Mouse (Mus musculus) liver, embryonic 16.5 days (tissue): ENCODE measurements around the gene Mfap3l. TPM values are rescaled to one million over a fixed set of nuclear protein-coding genes. Genes with fewer than 3 reads are reported as not detected.

ENCODE experiments used
- ATAC-seq: fragments of 200-750 bp; cut with Nextera tagmentation; 2 replicates; pipeline ENCODE4 v1.8.0; 2017; ENCODE audit warnings: low read depth, mild to moderate bottlenecking, moderate number of reproducible peaks, moderate library complexity
- H3K27ac ChIP-seq: fragments of 300-500 bp; sonication (generic); 2 replicates; pipeline ENCODE4 v1.5.1; 2014; ENCODE audit warnings: mild to moderate bottlenecking, low read length
- H3K27me3 ChIP-seq: fragments of 300-500 bp; sonication (generic); 2 replicates; pipeline ENCODE4 v1.6.1; 2014; ENCODE audit warnings: low read depth, low read length, mixed read lengths; ENCODE audit not compliant: control insufficient read depth, insufficient read depth
- H3K36me3 ChIP-seq: fragments of 300-500 bp; sonication (generic); 2 replicates; pipeline ENCODE4 v1.6.1; 2014; ENCODE audit warnings: mild to moderate bottlenecking; ENCODE audit not compliant: control insufficient read depth, insufficient read depth
- H3K4me1 ChIP-seq: fragments of 300-500 bp; sonication (generic); 2 replicates; pipeline ENCODE4 v1.6.1; 2014; ENCODE audit warnings: low read depth, low read length, mixed read lengths; ENCODE audit not compliant: control insufficient read depth
- H3K4me2 ChIP-seq: fragments of 300-500 bp; sonication (generic); 2 replicates; pipeline ENCODE4 v1.6.1; 2014; ENCODE audit warnings: low read depth, low read length, mixed read lengths
- H3K4me3 ChIP-seq: fragments of 300-500 bp; sonication (generic); 2 replicates; pipeline ENCODE4 v1.5.1; 2014; ENCODE audit warnings: low read depth, mild to moderate bottlenecking, low read length
- H3K9ac ChIP-seq: fragments of 300-500 bp; sonication (generic); 2 replicates; pipeline ENCODE4 v1.6.1; 2014; ENCODE audit warnings: low read depth, low read length
- H3K9me3 ChIP-seq: fragments of 300-500 bp; sonication (generic); replicated peaks from 2 replicates; pipeline ENCODE4 v1.6.1; 2016; ENCODE audit warnings: low read length; ENCODE audit not compliant: control insufficient read depth
- WGBS: fragments of 180-500 bp; shearing (Covaris S2); extraction: QIAGEN DNeasy Blood & Tissue Kit; methylation state at CpG from one replicate; pipeline ENCODE4 v1.1.7; 2014; ENCODE audit not compliant: insufficient replicate concordance; 5-methylcytosine and 5-hydroxymethylcytosine counted together
- polyA plus RNA-seq: library from polyadenylated mRNA; unstranded; fragments of >200 nt; fragmentation: Nextera tagmentation; extraction: Ambion mirVana; gene quantifications from 2 replicates; pipeline ENCODE4 v1.2.1, GENCODE M21; 2015

The Mfap3l gene
- polyA plus RNA-seq, 1 experiment from 2014 or later, result 0.38 TPM

GRCm38 (mm10) chr8:60624722-60625121, 7.9 kb upstream of the Mfap3l start:
- Histone ChIP-seq H3K9me3 (no peaks in the 10 kb centered on the region), H3K36me3 (no peaks in the 10 kb centered on the region), H3K9ac (no peak overlapping the region), H3K4me2 (no peak overlapping the region), H3K4me3 (no peak overlapping the region), H3K27ac (no peak overlapping the region), H3K27me3 (peaks cover 5% of the 10 kb centered on the region), H3K4me1 (no peaks in the 10 kb centered on the region)
- no peak for ATAC-seq
- 60% methylated on average over 7 of the region's 7 CpGs for WGBS

- 53% methylated on average over 3 of the region's 3 CpGs for WGBS
- Histone ChIP-seq H3K9me3 (no peaks in the 10 kb centered on the region), H3K4me2 (no peak overlapping the region), H3K36me3 (no peaks in the 10 kb centered on the region), H3K27me3 (peaks cover 33% of the 10 kb centered on the region), H3K4me1 (peaks cover 4% of the 10 kb centered on the region; the same call in 1 of the 2 replicates), H3K9ac (no peak overlapping the region), H3K4me3 (no peak overlapping the region), H3K27ac (no peak overlapping the region)
- no peak for ATAC-seq
Measured at GRCm38 (mm10) chr8:60627937-60628336, 4.7 kb upstream of the Mfap3l start.

DNA sequence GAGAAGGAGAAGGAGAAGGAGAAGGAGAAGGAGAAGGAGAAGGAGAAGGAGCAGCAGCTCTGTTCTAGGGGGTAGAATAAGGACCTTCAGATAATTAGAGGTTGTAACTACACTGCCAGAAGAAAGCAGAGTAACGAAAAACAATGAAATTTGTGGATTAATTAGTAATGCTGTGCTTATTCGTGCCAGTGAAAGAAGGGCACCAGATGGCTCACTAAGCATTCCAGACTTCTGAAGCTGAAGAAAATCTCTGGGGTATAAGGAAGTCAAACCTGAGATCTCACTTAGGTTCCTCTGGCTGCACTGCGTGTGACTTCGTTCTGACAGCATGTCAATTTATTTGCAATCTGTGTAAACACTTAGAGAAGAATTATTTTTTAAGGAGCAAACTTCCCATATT, 3.6 kb upstream of the Mfap3l start:
- Histone ChIP-seq H3K4me2 (no peak overlapping the region), H3K36me3 (no peaks in the 10 kb centered on the region), H3K27ac (no peak overlapping the region), H3K9ac (no peak overlapping the region), H3K27me3 (peaks cover 40% of the 10 kb centered on the region), H3K9me3 (no peaks in the 10 kb centered on the region), H3K4me3 (no peak overlapping the region), H3K4me1 (peaks cover 4% of the 10 kb centered on the region; the same call in 1 of the 2 replicates)
- 51% methylated on average over 4 of the region's 4 CpGs for WGBS
- no peak for ATAC-seq

DNA sequence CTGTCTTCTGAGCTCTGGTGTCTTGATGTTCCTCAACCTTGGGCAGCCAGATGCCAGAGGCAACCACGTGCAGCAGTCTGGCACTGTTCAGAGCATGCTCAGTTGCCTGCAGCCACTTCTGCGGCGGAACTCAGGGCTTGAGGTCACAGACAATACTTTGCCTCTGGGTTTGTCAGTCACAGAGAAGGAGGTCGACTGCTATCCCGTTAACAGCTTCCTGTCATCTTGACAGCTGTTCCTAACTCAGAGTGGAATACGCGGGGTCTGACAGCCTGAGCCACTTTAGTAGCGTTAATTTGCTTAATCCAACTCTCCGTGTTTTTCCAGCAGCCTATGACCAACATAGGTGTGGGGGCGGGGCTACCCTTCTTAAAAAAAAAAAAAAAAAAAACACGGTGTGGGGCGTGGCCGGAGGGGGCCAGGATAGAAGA, 1.1 kb upstream of the Mfap3l start:
- peak overlapping the region; percentile 32; the same call in 1 of the 2 replicates for H3K4me2 ChIP-seq
- peaks cover 4% of the 10 kb centered on the region; the same call in 1 of the 2 replicates for H3K4me1 ChIP-seq
- H3K4me3 ChIP-seq, result 0 out of 2 replicates have a peak overlapping the region, but pooled peaks have one; percentile 4
- no peak overlapping the region for H3K27ac ChIP-seq
- H3K9ac ChIP-seq, result no peak overlapping the region
- no peaks in the 10 kb centered on the region for H3K9me3 ChIP-seq
- peaks cover 42% of the 10 kb centered on the region for H3K27me3 ChIP-seq
- H3K36me3 ChIP-seq, result no peaks in the 10 kb centered on the region
- WGBS, result under 1% methylated on average over 13 of the region's 13 CpGs
- ATAC-seq, result no peak

DNA sequence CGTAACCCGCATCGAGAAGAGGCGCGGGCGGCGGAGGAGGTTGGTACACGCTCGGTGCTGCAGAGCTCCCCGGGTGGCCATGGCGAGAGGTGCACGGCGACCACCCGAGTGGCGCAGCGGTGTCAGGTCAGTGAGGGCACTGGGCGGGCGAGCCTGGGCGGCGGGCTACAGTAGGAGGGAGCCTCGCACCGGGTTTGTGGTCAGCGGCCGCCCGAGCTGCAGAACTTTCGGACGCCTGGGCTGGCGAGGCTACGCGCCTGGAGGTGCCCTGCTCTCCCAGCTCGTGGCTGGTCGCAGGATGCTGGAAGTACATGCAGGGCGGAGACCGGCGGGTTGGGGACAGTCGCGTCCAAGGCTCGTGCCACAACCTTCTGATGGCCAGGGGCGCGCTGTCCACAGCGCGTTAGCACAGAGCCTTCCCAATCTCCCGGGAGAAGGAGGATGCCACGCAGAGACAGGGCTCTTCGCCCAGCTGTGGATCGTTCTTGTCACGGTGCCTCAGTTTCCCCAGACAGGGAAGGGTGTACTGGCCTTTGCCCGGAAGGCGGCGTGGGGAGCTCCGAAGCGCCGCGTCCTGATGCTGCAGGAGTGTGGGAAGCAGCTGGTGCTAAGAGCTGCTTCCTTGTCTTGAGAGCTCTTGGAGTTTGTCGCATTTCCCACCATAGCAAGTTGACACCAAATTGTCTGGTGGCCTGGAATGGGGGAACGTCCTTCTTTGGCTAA, 467 bp downstream of the Mfap3l start:
- H3K36me3 ChIP-seq, result no peaks in the 10 kb centered on the region
- under 1% methylated on average over 56 of the region's 56 CpGs for whole genome bisulfite sequencing
- peak; percentile 28 for ATAC-seq
- H3K9ac ChIP-seq, result no peak overlapping the region; the same call in 1 of the 2 replicates
- peak overlapping the region; percentile 82 for H3K4me2 ChIP-seq
- peaks cover 4% of the 10 kb centered on the region; the same call in 1 of the 2 replicates for H3K4me1 ChIP-seq
- H3K27me3 ChIP-seq, result peaks cover 42% of the 10 kb centered on the region
- no peak overlapping the region for H3K27ac ChIP-seq
- no peaks in the 10 kb centered on the region for H3K9me3 ChIP-seq
- H3K4me3 ChIP-seq, result peak overlapping the region; percentile 59

GRCm38 (mm10) chr8:60634921-60635320, 2.3 kb downstream of the Mfap3l start:
- Histone ChIP-seq H3K4me3 (no peak overlapping the region), H3K27ac (no peak overlapping the region), H3K36me3 (no peaks in the 10 kb centered on the region), H3K9me3 (no peaks in the 10 kb centered on the region), H3K9ac (no peak overlapping the region), H3K4me1 (peaks cover 4% of the 10 kb centered on the region; the same call in 1 of the 2 replicates), H3K4me2 (no peak overlapping the region), H3K27me3 (peaks cover 36% of the 10 kb centered on the region)
- ATAC-seq, result no peak
- 49% methylated on average over 2 of the region's 2 CpGs for WGBS

DNA sequence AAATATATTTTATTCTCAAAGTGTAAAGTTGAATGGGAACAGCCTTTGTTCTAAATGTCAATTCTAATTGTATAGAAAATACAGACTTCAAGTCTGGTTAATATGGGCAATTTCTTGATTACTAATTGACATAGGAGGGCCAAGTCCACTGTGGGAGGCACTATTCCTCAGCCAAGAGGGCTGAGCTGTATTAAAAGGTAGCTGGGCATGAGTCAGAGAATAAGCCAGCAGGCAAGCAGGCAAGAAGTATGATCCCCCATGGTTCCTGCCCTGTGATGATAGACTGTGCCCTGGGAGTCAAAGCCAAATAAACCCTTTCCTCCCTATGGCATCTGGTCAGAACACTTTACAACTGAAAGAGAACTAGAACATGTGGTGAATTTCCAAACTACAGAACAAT, 3.2 kb downstream of the Mfap3l start:
- no peak overlapping the region for H3K4me3 ChIP-seq
- peaks cover 4% of the 10 kb centered on the region; the same call in 1 of the 2 replicates for H3K4me1 ChIP-seq
- ATAC-seq, result no peak
- H3K4me2 ChIP-seq, result no peak overlapping the region
- H3K36me3 ChIP-seq, result no peaks in the 10 kb centered on the region
- no peak overlapping the region for H3K9ac ChIP-seq
- H3K27ac ChIP-seq, result no peak overlapping the region
- no peaks in the 10 kb centered on the region for H3K9me3 ChIP-seq
- H3K27me3 ChIP-seq, result peaks cover 28% of the 10 kb centered on the region

DNA sequence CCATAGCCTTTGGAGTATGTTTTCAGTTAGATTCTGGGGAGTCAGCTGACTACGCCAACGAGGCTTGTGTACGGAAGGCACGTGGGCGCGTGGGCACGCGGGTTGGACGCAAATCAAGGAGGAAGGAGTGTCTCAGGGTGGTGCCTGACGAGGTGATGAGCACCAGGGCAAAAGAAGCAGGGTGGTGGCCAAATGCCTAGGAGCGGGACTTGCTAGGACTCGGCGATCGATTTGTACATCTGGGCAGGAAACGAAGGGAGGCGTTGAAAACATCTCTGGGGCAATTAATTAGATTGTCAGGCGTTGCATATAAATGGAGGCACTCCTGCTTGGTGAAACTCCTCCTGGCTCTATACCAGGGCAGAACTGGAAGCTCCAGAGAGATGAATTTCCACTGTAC, 7.4 kb downstream of the Mfap3l start:
- 77% methylated on average over 17 of the region's 17 CpGs for WGBS
- Histone ChIP-seq H3K4me1 (no peaks in the 10 kb centered on the region), H3K4me3 (no peak overlapping the region), H3K9me3 (no peaks in the 10 kb centered on the region), H3K27me3 (no peaks in the 10 kb centered on the region), H3K36me3 (no peaks in the 10 kb centered on the region), H3K27ac (no peak overlapping the region), H3K9ac (no peak overlapping the region), H3K4me2 (no peak overlapping the region)
- no peak for ATAC-seq

DNA sequence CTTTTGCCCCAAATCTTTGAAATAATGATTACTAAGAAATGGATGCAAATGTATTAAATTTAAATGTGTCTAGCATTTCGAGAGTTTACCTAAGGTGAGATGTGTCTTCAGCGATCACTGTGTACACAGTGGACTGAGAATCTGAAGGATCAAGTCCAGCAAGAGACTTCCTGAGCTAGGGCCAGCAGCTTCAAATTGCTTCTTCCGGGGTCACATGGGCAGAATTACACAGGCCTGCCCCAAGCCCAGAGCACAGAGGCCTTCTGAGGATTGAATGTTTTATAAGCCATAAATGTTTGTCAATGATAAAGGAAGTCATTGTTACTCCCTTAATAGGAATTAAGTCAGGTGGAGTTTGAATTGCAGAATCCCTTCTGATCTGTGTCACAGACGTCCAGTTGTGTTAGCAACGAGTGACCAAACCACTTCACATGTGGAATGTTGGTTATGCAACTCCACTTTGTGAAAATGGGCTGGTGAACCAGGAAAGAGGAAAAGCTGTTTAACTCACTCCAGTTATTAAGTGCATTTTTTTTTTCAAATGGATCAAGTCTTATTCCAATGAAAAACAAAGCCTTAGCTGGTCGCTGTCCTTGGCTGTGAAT, 10.9 kb downstream of the Mfap3l start:
- H3K27me3 ChIP-seq, result no peaks in the 10 kb centered on the region

More for the DNA sequence above, 10.9 kb downstream of the Mfap3l start:
- no peaks in the 10 kb centered on the region for H3K36me3 ChIP-seq
- no peak overlapping the region for H3K27ac ChIP-seq
- 59% methylated on average over 6 of the region's 6 CpGs for WGBS
- no peak for ATAC-seq
- H3K4me3 ChIP-seq, result no peak overlapping the region
- no peaks in the 10 kb centered on the region for H3K9me3 ChIP-seq
- no peak overlapping the region for H3K4me2 ChIP-seq
- no peaks in the 10 kb centered on the region for H3K4me1 ChIP-seq
- no peak overlapping the region for H3K9ac ChIP-seq
